Mouse (Mus musculus): Measurements from ENCODE around the gene Prkab1. TPM values are rescaled to one million over a fixed set of nuclear protein-coding genes. Genes with fewer than 3 reads are reported as not detected.

Gene Prkab1
- total and polyA plus RNA-seq, 3 experiments: 232 to 477 (median 344) TPM

DNA sequence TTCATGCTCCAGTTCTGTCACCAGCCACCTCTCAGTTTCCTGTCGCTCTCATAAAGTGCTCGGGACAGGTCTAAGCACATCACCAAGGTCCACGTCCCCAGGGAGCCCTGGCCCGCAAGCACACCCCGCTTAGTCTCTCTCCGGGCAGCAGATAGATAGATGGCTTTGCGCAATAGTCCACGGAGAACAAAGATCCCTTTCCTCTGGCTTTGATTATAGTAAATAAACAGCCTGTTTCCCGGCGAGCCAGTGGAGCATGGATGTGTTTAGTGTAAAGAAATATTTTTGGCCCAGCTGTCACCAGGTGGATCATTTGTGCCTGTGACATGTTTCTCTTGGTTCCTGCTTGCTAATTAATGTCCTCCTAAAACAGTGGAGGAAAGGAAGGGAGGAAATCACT is 47.0 kb downstream of the Prkab1 start:
- ATAC-seq (ENCODE audit: extremely low read depth, insufficient number of reproducible peaks, low FRiP score, poor library complexity, severe bottlenecking) (no peak), DNase-seq (ENCODE audit: low spot score) (no peak)
- no peaks in the 10 kb centered on the region for H3K9me3 ChIP-seq (replicated peaks)
- TF ChIP-seq POLR2AphosphoS5 (IDR thresholded peaks at IDR 0.05; ENCODE audit: insufficient replicate concordance, low read depth, low read length) (no peak), CTCF (IDR thresholded peaks at IDR 0.05; ENCODE audit: low read depth, low read length) (no peak), GATA2 (IDR thresholded peaks at IDR 0.05; ENCODE audit: borderline replicate concordance, low read depth, low read length) (no peak), GATA1 (IDR thresholded peaks at IDR 0.05; ENCODE audit: borderline replicate concordance, low read length) (no peak), TAL1 (conservative IDR thresholded peaks at IDR 0.05; ENCODE audit: low read depth, low read length) (no peak)
- no peaks in the 10 kb centered on the region for H3K27me3 ChIP-seq (ENCODE audit: insufficient read depth, low read length)
- 0 out of 2 replicates have a peak, but pooled peaks cover 4% of the 10 kb centered on the region for H3K4me1 ChIP-seq (ENCODE audit: insufficient read depth, low read depth, low read length)
- H3K4me3 ChIP-seq (ENCODE audit: low read depth, low read length): no peak overlapping the region
- peaks cover 96% of the 10 kb centered on the region for H3K36me3 ChIP-seq (replicated peaks)

DNA sequence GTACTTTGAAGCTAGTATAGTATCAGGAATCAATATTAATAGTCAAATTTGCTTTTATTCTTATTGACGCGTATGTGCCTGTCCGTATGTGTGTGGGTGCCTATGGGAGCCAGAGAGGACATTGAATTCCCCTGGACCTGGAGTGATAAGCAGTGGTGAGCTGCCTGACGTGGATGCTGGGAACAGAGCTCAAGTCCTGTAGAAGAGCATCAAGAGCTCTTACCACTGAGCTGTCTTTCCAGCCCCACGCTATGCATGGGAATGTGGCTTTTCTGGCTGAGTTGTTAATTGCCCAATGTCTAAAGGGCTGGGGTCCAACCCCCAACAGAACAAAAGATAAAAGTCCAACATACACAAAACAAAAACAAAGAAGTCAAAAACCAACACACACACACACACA is 47.9 kb downstream of the Prkab1 start:
- TF ChIP-seq POLR2AphosphoS5 (IDR thresholded peaks at IDR 0.05; ENCODE audit: insufficient replicate concordance, low read depth, low read length): no peak
- TF ChIP-seq CTCF (IDR thresholded peaks at IDR 0.05; ENCODE audit: low read depth, low read length): no peak
- TF ChIP-seq GATA2 (IDR thresholded peaks at IDR 0.05; ENCODE audit: borderline replicate concordance, low read depth, low read length): no peak
- no peak for TF ChIP-seq GATA1 (IDR thresholded peaks at IDR 0.05; ENCODE audit: borderline replicate concordance, low read length)
- no peak for TF ChIP-seq TAL1 (conservative IDR thresholded peaks at IDR 0.05; ENCODE audit: low read depth, low read length)
- ATAC-seq (ENCODE audit: extremely low read depth, insufficient number of reproducible peaks, low FRiP score, poor library complexity, severe bottlenecking) (no peak), DNase-seq (ENCODE audit: low spot score) (no peak)
- no peak overlapping the region for H3K4me3 ChIP-seq (ENCODE audit: low read depth, low read length)
- no peaks in the 10 kb centered on the region for H3K27me3 ChIP-seq (ENCODE audit: insufficient read depth, low read length)
- no peaks in the 10 kb centered on the region for H3K9me3 ChIP-seq (replicated peaks)
- H3K36me3 ChIP-seq (replicated peaks): peaks cover 96% of the 10 kb centered on the region
- 0 out of 2 replicates have a peak, but pooled peaks cover 4% of the 10 kb centered on the region for H3K4me1 ChIP-seq (ENCODE audit: insufficient read depth, low read depth, low read length)

DNA sequence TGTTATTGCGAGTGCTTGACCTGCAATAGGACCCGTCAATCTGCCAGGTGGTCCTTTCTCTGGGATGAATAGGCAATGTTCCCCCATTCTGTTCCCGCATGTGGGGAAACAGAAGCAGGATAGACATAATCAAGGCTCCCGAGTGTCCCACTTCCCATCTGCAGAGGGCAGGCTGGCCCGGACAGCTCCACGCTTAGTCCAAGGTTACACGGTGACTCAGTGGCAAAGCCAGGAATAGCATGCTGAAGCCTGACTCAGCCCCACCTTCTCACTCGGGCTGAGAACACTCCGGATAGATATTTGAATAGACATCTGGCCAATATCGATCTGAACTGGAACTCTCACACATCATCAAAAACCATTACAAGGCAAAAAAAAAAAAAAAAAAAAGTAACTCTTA is 48.6 kb downstream of the Prkab1 start:
- no peaks in the 10 kb centered on the region for H3K27me3 ChIP-seq (ENCODE audit: insufficient read depth, low read length)
- H3K4me3 ChIP-seq (ENCODE audit: low read depth, low read length): no peak overlapping the region
- 0 out of 2 replicates have a peak, but pooled peaks cover 4% of the 10 kb centered on the region for H3K4me1 ChIP-seq (ENCODE audit: insufficient read depth, low read depth, low read length)
- TF ChIP-seq GATA1 (IDR thresholded peaks at IDR 0.05; ENCODE audit: borderline replicate concordance, low read length): no peak
- TF ChIP-seq TAL1 (conservative IDR thresholded peaks at IDR 0.05; ENCODE audit: low read depth, low read length): no peak
- TF ChIP-seq GATA2 (IDR thresholded peaks at IDR 0.05; ENCODE audit: borderline replicate concordance, low read depth, low read length): no peak
- TF ChIP-seq CTCF (IDR thresholded peaks at IDR 0.05; ENCODE audit: low read depth, low read length): no peak
- no peak for TF ChIP-seq POLR2AphosphoS5 (IDR thresholded peaks at IDR 0.05; ENCODE audit: insufficient replicate concordance, low read depth, low read length)
- H3K9me3 ChIP-seq (replicated peaks): no peaks in the 10 kb centered on the region
- peaks cover 98% of the 10 kb centered on the region for H3K36me3 ChIP-seq (replicated peaks)
- no peak for DNase-seq (ENCODE audit: low spot score)
- ATAC-seq (ENCODE audit: extremely low read depth, insufficient number of reproducible peaks, low FRiP score, poor library complexity, severe bottlenecking): no peak

DNA sequence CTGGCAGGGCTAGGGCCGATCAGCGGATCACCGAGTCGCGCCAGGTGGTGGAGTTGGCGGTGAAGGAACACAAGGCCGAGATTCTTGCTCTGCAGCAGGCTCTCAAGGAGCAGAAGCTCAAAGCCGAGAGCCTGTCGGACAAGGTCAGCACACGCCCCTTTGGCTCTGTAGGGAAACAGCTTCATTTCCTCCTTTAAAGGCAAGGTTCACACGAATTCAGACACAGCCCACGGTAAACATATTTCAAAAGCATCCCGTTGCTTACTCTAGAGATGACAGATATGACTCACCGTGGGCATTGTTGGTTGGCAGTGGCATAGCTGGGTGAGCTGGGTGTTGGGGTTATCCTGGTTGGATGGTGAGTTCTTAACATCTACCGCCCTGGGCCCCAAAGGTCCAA is 53.1 kb downstream of the Prkab1 start:
- H3K4me1 ChIP-seq (ENCODE audit: insufficient read depth, low read depth, low read length): no peaks in the 10 kb centered on the region
- TF ChIP-seq GATA1 (IDR thresholded peaks at IDR 0.05; ENCODE audit: borderline replicate concordance, low read length) (no peak), POLR2AphosphoS5 (IDR thresholded peaks at IDR 0.05; ENCODE audit: insufficient replicate concordance, low read depth, low read length) (no peak), TAL1 (conservative IDR thresholded peaks at IDR 0.05; ENCODE audit: low read depth, low read length) (no peak), GATA2 (IDR thresholded peaks at IDR 0.05; ENCODE audit: borderline replicate concordance, low read depth, low read length) (no peak), CTCF (IDR thresholded peaks at IDR 0.05; ENCODE audit: low read depth, low read length) (no peak)
- no peaks in the 10 kb centered on the region for H3K27me3 ChIP-seq (ENCODE audit: insufficient read depth, low read length)
- no peaks in the 10 kb centered on the region for H3K9me3 ChIP-seq (replicated peaks)
- ATAC-seq (ENCODE audit: extremely low read depth, insufficient number of reproducible peaks, low FRiP score, poor library complexity, severe bottlenecking): no peak
- peaks cover 95% of the 10 kb centered on the region for H3K36me3 ChIP-seq (replicated peaks)
- no peak overlapping the region for H3K4me3 ChIP-seq (ENCODE audit: low read depth, low read length)
- no peak for DNase-seq (ENCODE audit: low spot score)

Other genes with a start within 250 kb of the Prkab1 start
- gene Cit, start 179.2 kb downstream of the Prkab1 start, total RNA-seq (2014; fragmentation: Nextera tagmentation): 99.7 and 126 TPM in 2 replicates
- 38.9 and 44.1 TPM in 2 replicates for gene Cit, start 179.2 kb downstream of the Prkab1 start, total RNA-seq (2017)
- 56.4 and 69.8 TPM in 2 replicates for gene Cit, start 179.2 kb downstream of the Prkab1 start, polyA plus RNA-seq (2012)
- gene Tmem233, start 58.7 kb upstream of the Prkab1 start, total RNA-seq (2014; fragmentation: Nextera tagmentation): not detected in 2 replicates
- 0.06 and 0.16 TPM in 2 replicates for gene Tmem233, start 58.7 kb upstream of the Prkab1 start, total RNA-seq (2017)
- gene Tmem233, start 58.7 kb upstream of the Prkab1 start, polyA plus RNA-seq (2012): not detected in 2 replicates